Mouse (Mus musculus): ENCODE results near the gene Alox5ap. TPM values are rescaled to one million over a fixed set of nuclear protein-coding genes. Genes with fewer than 3 reads are reported as not detected.

The Alox5ap gene
- total RNA-seq, 2 experiments from 2014 or later = 7.5 to 8.4 TPM

DNA sequence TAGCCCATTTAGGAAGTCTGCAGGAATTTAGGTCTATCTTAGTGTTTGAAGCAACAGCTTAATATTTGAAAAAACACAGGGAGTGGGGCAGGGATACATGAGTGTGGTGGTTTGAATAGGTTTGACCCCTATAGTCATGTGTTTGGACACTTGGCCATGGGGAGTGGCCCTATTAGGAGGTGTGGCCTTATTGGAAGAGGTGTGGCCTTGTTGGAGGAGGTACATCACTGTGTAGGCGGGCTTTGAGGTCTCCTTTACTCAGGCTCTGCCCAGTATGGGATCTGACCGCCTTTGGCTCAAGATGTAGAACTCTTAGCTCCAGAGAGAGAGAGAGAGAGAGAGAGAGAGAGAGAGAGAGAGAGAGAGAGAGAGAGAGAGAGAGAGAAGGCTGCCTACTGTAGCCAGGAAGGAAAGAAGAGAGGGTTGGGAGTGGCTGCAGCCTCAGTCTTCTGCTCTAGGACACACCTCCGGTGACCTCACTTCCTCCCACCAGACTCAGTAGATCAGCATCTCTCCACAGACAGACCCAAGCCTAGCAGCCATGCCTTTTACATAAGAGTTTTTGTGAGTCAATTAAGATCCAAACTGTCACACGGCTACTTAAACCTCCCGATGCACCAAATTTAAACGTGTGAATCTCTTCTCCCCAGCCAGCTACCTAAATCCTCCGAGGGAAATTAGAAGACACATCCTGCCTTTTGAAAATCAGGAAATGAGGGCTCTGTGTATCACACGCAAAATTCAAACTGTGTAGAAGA is 69.6 kb downstream of the Alox5ap start:
- no peak for DNase-seq (ENCODE audit: extremely low spot score in 1 of 2, low spot score in 2 of 2)
- intact Hi-C loops (cut with DNase I) = no loop called here

- DNase-seq (ENCODE audit: extremely low spot score in 1 of 2, low spot score in 2 of 2) = no peak
- intact Hi-C loops (cut with DNase I) = loop anchor here (5.0 kb wide), 1 partner anchor 528 kb away; no protein-coding TSS in a partner anchor
Observed at GRCm38 (mm10) chr5:149335009-149335408, 70.4 kb downstream of the Alox5ap start.

- intact Hi-C loops (cut with DNase I) = loop anchor here (5.0 kb wide), 1 partner anchor 528 kb away; no protein-coding TSS in a partner anchor
- peak in 1 of 2 experiments; percentile 76 for DNase-seq (ENCODE audit: extremely low spot score in 1 of 2, low spot score in 2 of 2)
Observed at GRCm38 (mm10) chr5:149335563-149336238, 71.1 kb downstream of the Alox5ap start.

DNA sequence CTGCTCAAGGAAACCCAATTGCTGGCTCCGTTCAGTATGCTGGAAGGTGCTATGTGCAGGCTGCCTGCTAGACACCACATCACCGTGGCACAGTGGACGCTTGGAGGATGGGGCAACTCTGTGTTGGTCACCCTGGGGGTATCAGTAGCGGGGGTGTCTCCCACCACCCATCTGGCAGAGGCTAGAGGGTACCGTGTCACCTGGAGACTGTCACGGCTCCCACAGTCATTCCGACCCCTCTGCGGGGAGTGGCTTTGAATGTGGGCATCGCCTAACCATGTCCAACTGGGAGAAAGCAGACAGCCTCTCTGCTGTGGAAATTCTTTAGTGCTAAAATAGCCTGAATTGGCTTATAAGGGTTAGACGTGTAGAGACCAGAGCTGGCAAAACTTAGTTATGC is 72.6 kb downstream of the Alox5ap start:
- no peak for DNase-seq (ENCODE audit: extremely low spot score in 1 of 2, low spot score in 2 of 2)
- intact Hi-C loops (cut with DNase I) = loop anchor here (5.0 kb wide), 1 partner anchor 530 kb away; no protein-coding TSS in a partner anchor

Small RNAs within 50 kb of the gene (microRNA-seq; reads per million reads assigned to microRNA genes)
- gene Gm24105 = not detected

Other genes starting within 250 kb of the Alox5ap start
- 10 to 100 TPM; 50.2 to 57.8 TPM for gene Uspl1, start 80.4 kb upstream of the Alox5ap start, total RNA-seq (2021)
- gene Hmgb1, start 80.3 kb upstream of the Alox5ap start, total RNA-seq (2021) = 100 to 1,000 TPM; 193 to 198 TPM
- 1 to 10 TPM; 2.7 to 3.5 TPM for gene Medag, start 147.0 kb downstream of the Alox5ap start, total RNA-seq (2021)
- gene Tex26, start 174.9 kb downstream of the Alox5ap start, total RNA-seq (2021) = 1 to 10 TPM in 1 of 2 experiments, not detected in 1; 1.0 TPM